Mouse (Mus musculus) kidney, embryonic 16.5 days (tissue): ENCODE results near the gene Nacc1. TPM values are rescaled to one million over a fixed set of nuclear protein-coding genes. Genes with fewer than 3 reads are reported as not detected.
A peak's percentile ranks its signal among the peaks of the same experiment; 100 is the strongest.

ENCODE experiments used
- ATAC-seq: fragments of 200-750 bp; cut with Nextera tagmentation; 2 replicates; pipeline ENCODE4 v1.8.0; 2017; ENCODE audit warnings: moderate TSS enrichment; ENCODE audit not compliant: low FRiP score, low TSS enrichment
- H3K27ac ChIP-seq: fragments of 300-500 bp; sonication (generic); 2 replicates; pipeline ENCODE4 v1.5.1; 2014; ENCODE audit warnings: low read length
- H3K27me3 ChIP-seq: fragments of 300-500 bp; sonication (generic); 2 replicates; pipeline ENCODE4 v1.6.1; 2014; ENCODE audit warnings: low read length, control low read depth, mixed read lengths; ENCODE audit not compliant: insufficient read depth
- H3K36me3 ChIP-seq: fragments of 300-500 bp; sonication (generic); 2 replicates; pipeline ENCODE4 v1.6.1; 2014; ENCODE audit warnings: low read length, control low read depth, mixed read lengths; ENCODE audit not compliant: insufficient read depth
- H3K4me1 ChIP-seq: fragments of 300-500 bp; sonication (generic); 2 replicates; pipeline ENCODE4 v1.6.1; 2014; ENCODE audit warnings: low read length, control low read depth, mixed read lengths; ENCODE audit not compliant: insufficient read depth
- H3K4me2 ChIP-seq: fragments of 300-500 bp; sonication (generic); replicated peaks from 2 replicates; pipeline ENCODE4 v1.6.1; 2014; ENCODE audit warnings: low read depth, low read length
- H3K4me3 ChIP-seq: fragments of 300-500 bp; sonication (generic); 2 replicates; pipeline ENCODE4 v1.5.1; 2014; ENCODE audit warnings: mild to moderate bottlenecking, low read length
- H3K9ac ChIP-seq: fragments of 300-500 bp; sonication (generic); replicated peaks from 2 replicates; pipeline ENCODE4 v1.6.1; 2014; ENCODE audit warnings: low read length
- H3K9me3 ChIP-seq: fragments of 300-500 bp; sonication (generic); 2 replicates; pipeline ENCODE4 v1.6.1; 2016; ENCODE audit warnings: low read length, control low read depth
- WGBS: fragments of 180-500 bp; shearing (Covaris S2); extraction: QIAGEN DNeasy Blood & Tissue Kit; methylation state at CpG from one replicate; pipeline ENCODE4 v1.1.7; 2014; 5-methylcytosine and 5-hydroxymethylcytosine counted together
- polyA plus RNA-seq: library from polyadenylated mRNA; unstranded; fragments of >200 nt; fragmentation: Nextera tagmentation; extraction: Ambion mirVana; gene quantifications from 2 replicates; pipeline ENCODE4 v1.2.1, GENCODE M21; 2015

The Nacc1 gene
- polyA plus RNA-seq, 1 experiment from 2014 or later: 22.5 TPM

DNA sequence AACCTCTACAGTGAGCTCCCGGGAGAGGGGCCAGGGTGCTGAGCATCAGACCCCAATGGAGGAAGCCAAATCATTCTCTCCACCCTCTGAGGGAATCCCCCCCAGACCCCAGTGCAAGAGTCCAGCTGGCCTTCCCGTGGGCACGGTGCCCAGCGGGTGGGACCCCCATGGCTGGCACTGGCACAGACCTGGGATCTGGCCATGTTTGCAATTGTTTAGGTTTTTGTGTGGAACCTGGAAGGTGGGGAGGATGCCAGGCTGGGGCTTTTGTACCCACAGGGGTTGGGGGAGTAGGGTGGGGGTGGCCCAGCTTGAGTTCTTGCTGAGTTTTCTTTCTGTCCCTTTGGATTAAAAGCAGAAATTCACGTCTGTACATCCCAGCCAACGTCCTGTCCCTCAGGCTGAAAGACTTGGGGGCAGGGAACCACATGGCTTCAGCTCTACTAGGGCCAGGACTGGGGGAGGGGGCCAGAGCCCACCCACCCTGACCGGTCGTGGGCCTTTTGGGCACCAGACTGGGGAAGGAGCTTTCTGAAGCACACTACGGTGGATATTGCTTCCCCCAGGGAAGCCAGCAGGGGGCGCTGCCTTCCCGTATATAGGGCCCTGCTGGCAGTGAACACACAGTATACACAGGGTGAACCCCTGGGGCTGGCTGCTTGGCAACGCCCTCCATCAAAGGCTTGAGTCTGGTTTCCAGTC is 21.3 kb upstream of the Nacc1 start:
- ATAC-seq: peak; percentile 49
- Histone ChIP-seq H3K9ac (no peak overlapping the region), H3K4me3 (no peak overlapping the region), H3K9me3 (no peaks in the 10 kb centered on the region), H3K4me1 (peaks cover 74% of the 10 kb centered on the region), H3K4me2 (no peak overlapping the region), H3K27me3 (peaks cover 47% of the 10 kb centered on the region), H3K36me3 (no peaks in the 10 kb centered on the region), H3K27ac (no peak overlapping the region)
- WGBS: 17% methylated on average over 12 of the region's 12 CpGs

- Histone ChIP-seq H3K27me3 (peaks cover 55% of the 10 kb centered on the region), H3K9ac (peak overlapping the region; percentile 61; the same call in 1 of the 2 replicates), H3K4me3 (peak overlapping the region; percentile 29), H3K36me3 (no peaks in the 10 kb centered on the region), H3K27ac (peak overlapping the region; percentile 63; the same call in 1 of the 2 replicates), H3K9me3 (no peaks in the 10 kb centered on the region), H3K4me2 (peak overlapping the region; percentile 49), H3K4me1 (peaks cover 68% of the 10 kb centered on the region)
- WGBS: 11% methylated on average over 15 of the region's 15 CpGs
- no peak for ATAC-seq
These were observed 20.4 kb upstream of the Nacc1 start for GRCm38 (mm10) chr8:84708071-84708541.

GRCm38 (mm10) chr8:84707267-84707883 is 19.7 kb upstream of the Nacc1 start:
- H3K9ac ChIP-seq: peak overlapping the region; percentile 61; the same call in 1 of the 2 replicates
- H3K4me3 ChIP-seq: peak overlapping the region; percentile 29
- H3K36me3 ChIP-seq: no peaks in the 10 kb centered on the region
- H3K27me3 ChIP-seq: peaks cover 63% of the 10 kb centered on the region
- peak overlapping the region; percentile 63 for H3K27ac ChIP-seq
- peak; percentile 18; the same call in 1 of the 2 replicates for ATAC-seq
- WGBS: 12% methylated on average over 22 of the region's 22 CpGs
- peaks cover 62% of the 10 kb centered on the region for H3K4me1 ChIP-seq
- H3K4me2 ChIP-seq: peak overlapping the region; percentile 49
- H3K9me3 ChIP-seq: no peaks in the 10 kb centered on the region

GRCm38 (mm10) chr8:84706610-84707266 is 19.1 kb upstream of the Nacc1 start:
- Histone ChIP-seq H3K9me3 (no peaks in the 10 kb centered on the region), H3K4me3 (peak overlapping the region; percentile 29), H3K36me3 (no peaks in the 10 kb centered on the region), H3K9ac (peak overlapping the region; percentile 61), H3K27me3 (peaks cover 69% of the 10 kb centered on the region), H3K27ac (peak overlapping the region; percentile 50; the same call in 1 of the 2 replicates), H3K4me1 (peaks cover 56% of the 10 kb centered on the region), H3K4me2 (peak overlapping the region; percentile 49)
- whole genome bisulfite sequencing: 7% methylated on average over 45 of the region's 45 CpGs
- no peak for ATAC-seq

- Histone ChIP-seq H3K27me3 (peaks cover 77% of the 10 kb centered on the region), H3K4me1 (peaks cover 57% of the 10 kb centered on the region), H3K4me3 (peak overlapping the region; percentile 31; the same call in 1 of the 2 replicates), H3K36me3 (no peaks in the 10 kb centered on the region), H3K4me2 (peak overlapping the region; percentile 52), H3K9me3 (no peaks in the 10 kb centered on the region), H3K27ac (no peak overlapping the region), H3K9ac (0 out of 2 replicates have a peak overlapping the region, but pooled peaks have one; percentile 53)
- WGBS: 8% methylated on average over 12 of the region's 12 CpGs
- ATAC-seq: no peak
These were observed 18.3 kb upstream of the Nacc1 start for GRCm38 (mm10) chr8:84705960-84706359.

GRCm38 (mm10) chr8:84704867-84705831 is 17.5 kb upstream of the Nacc1 start:
- no peaks in the 10 kb centered on the region for H3K9me3 ChIP-seq
- H3K27ac ChIP-seq: no peak overlapping the region
- peak overlapping the region; percentile 52 for H3K4me2 ChIP-seq
- 3% methylated on average over 59 of the region's 61 CpGs for WGBS
- peak overlapping the region; percentile 31 for H3K4me3 ChIP-seq
- ATAC-seq: no peak
- H3K9ac ChIP-seq: peak overlapping the region; percentile 53
- H3K27me3 ChIP-seq: peaks cover 78% of the 10 kb centered on the region
- H3K4me1 ChIP-seq: peaks cover 55% of the 10 kb centered on the region
- H3K36me3 ChIP-seq: no peaks in the 10 kb centered on the region

DNA sequence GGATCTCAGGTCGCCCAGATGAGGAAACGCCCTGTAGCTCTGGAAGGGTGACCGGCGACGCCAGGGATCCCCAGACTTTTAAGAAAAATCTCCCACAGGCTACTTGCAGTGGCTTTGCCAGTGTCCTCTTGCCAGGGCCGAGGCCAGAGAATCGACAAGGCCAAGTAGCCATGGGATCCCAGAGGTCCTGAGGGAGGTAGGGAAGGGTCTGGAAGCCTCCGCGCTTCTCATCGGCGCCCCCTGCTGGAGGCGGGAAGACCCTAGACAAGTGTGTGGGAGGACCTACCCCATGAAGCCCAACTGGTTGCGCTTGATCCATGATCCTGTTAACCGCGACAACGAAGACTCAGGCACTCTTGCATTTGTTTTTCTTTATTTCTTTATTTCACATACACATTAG is 16.7 kb upstream of the Nacc1 start:
- Histone ChIP-seq H3K27ac (0 out of 2 replicates have a peak overlapping the region, but pooled peaks have one; percentile 31), H3K36me3 (peaks cover 2% of the 10 kb centered on the region; the same call in 1 of the 2 replicates), H3K9ac (peak overlapping the region; percentile 3; the same call in 1 of the 2 replicates), H3K4me2 (peak overlapping the region; percentile 52), H3K4me1 (peaks cover 55% of the 10 kb centered on the region), H3K27me3 (peaks cover 78% of the 10 kb centered on the region), H3K9me3 (no peaks in the 10 kb centered on the region), H3K4me3 (peak overlapping the region; percentile 32)
- no peak for ATAC-seq
- WGBS: 3% methylated on average over 16 of the region's 16 CpGs

GRCm38 (mm10) chr8:84703466-84704249 is 16.0 kb upstream of the Nacc1 start:
- ATAC-seq: no peak

More at GRCm38 (mm10) chr8:84703466-84704249, 16.0 kb upstream of the Nacc1 start:
- peaks cover 72% of the 10 kb centered on the region for H3K27me3 ChIP-seq
- H3K9ac ChIP-seq: peak overlapping the region; percentile 44; the same call in 1 of the 2 replicates
- peak overlapping the region; percentile 31; the same call in 1 of the 2 replicates for H3K27ac ChIP-seq
- peaks cover 9% of the 10 kb centered on the region for H3K36me3 ChIP-seq
- H3K4me2 ChIP-seq: peak overlapping the region; percentile 52
- H3K9me3 ChIP-seq: no peaks in the 10 kb centered on the region
- H3K4me3 ChIP-seq: peak overlapping the region; percentile 32
- 11% methylated on average over 38 of the region's 38 CpGs for WGBS
- peaks cover 53% of the 10 kb centered on the region for H3K4me1 ChIP-seq
